Mouse (Mus musculus) frontal cortex, postnatal 36 days (tissue): ENCODE measurements around the gene Gm15557.
A peak's percentile ranks its signal among the peaks of the same experiment; 100 is the strongest.

ENCODE experiments used
- DNase-seq, 2 experiments: peaks; one replicate each; pipeline ENCODE4 v3.0.0; 2022; ENCODE audit warnings: low spot score in 2 of 2

Gm15557 gene

GRCm38 (mm10) chr2:155949362-155949761, 8.8 kb downstream of the Gm15557 start:
- DNase-seq = no peak

- DNase-seq = peak; percentile 54 to 74
Observed at GRCm38 (mm10) chr2:155952006-155952405, 11.5 kb downstream of the Gm15557 start.

- DNase-seq = peak; percentile 86 to 88
Observed at GRCm38 (mm10) chr2:155956134-155957059, 15.9 kb downstream of the Gm15557 start, which contains the start of gene Cep250. Gene Cep250 (plus strand): TSS chr2:155956458.

- DNase-seq = no peak
Observed at GRCm38 (mm10) chr2:155959981-155960380, 19.5 kb downstream of the Gm15557 start.

- DNase-seq = no peak
Observed at GRCm38 (mm10) chr2:155961862-155962261, 21.3 kb downstream of the Gm15557 start.

- DNase-seq = peak in 1 of 2 experiments; percentile 29
Observed at GRCm38 (mm10) chr2:155962991-155963390, 22.5 kb downstream of the Gm15557 start.

- DNase-seq = no peak
Observed at GRCm38 (mm10) chr2:155973348-155973747, 32.8 kb downstream of the Gm15557 start.

GRCm38 (mm10) chr2:155974087-155974731, 33.7 kb downstream of the Gm15557 start:
- DNase-seq = peak; percentile 15 to 22

GRCm38 (mm10) chr2:155979328-155979991, 38.9 kb downstream of the Gm15557 start:
- no peak for DNase-seq

GRCm38 (mm10) chr2:155985776-155986175, 45.2 kb downstream of the Gm15557 start:
- no peak for DNase-seq

GRCm38 (mm10) chr2:155987131-155987530, 46.6 kb downstream of the Gm15557 start:
- no peak for DNase-seq

GRCm38 (mm10) chr2:155989085-155989484, 48.6 kb downstream of the Gm15557 start:
- DNase-seq = no peak

- no peak for DNase-seq
Observed at GRCm38 (mm10) chr2:155991151-155991550, 50.6 kb downstream of the Gm15557 start.

GRCm38 (mm10) chr2:155991863-155992321, 51.4 kb downstream of the Gm15557 start:
- DNase-seq = peak; percentile 19 to 53
